Mouse (Mus musculus) hindbrain, embryonic 12.5 days (tissue): ENCODE measurements at regions not wholly inside any gene's neighbourhood (a gene's known extent, or its start where the extent isn't known, plus 50 kb on each side); places are given as distances from the start of the nearest gene placed in this dataset.

Experiments
- ATAC-seq: fragments of 200-750 bp; cut with Nextera tagmentation; 2 replicates; pipeline ENCODE4 v1.8.0; 2017; ENCODE audit warnings: moderate TSS enrichment; ENCODE audit not compliant: low FRiP score
- H3K27ac ChIP-seq: fragments of 300-500 bp; sonication (generic); 2 replicates; pipeline ENCODE4 v1.5.1; 2016; ENCODE audit warnings: mild to moderate bottlenecking
- H3K27me3 ChIP-seq: fragments of 300-500 bp; sonication (generic); 2 replicates; pipeline ENCODE4 v1.6.1; 2016; ENCODE audit warnings: mild to moderate bottlenecking
- H3K36me3 ChIP-seq: fragments of 300-500 bp; sonication (generic); 2 replicates; pipeline ENCODE4 v1.6.1; 2016; ENCODE audit warnings: mild to moderate bottlenecking
- H3K4me1 ChIP-seq: fragments of 300-500 bp; sonication (generic); 2 replicates; pipeline ENCODE4 v1.6.1; 2016
- H3K4me2 ChIP-seq: fragments of 300-500 bp; sonication (generic); replicated peaks from 2 replicates; pipeline ENCODE4 v1.6.1; 2016; ENCODE audit warnings: mild to moderate bottlenecking
- H3K4me3 ChIP-seq: fragments of 300-500 bp; sonication (generic); 2 replicates; pipeline ENCODE4 v1.5.1; 2016; ENCODE audit warnings: mild to moderate bottlenecking
- H3K9ac ChIP-seq: fragments of 300-500 bp; sonication (generic); 2 replicates; pipeline ENCODE4 v1.6.1; 2016; ENCODE audit warnings: mild to moderate bottlenecking, moderate library complexity
- H3K9me3 ChIP-seq: fragments of 300-500 bp; sonication (generic); replicated peaks from 2 replicates; pipeline ENCODE4 v1.6.1; 2016; ENCODE audit warnings: mild to moderate bottlenecking
- WGBS: fragments of 180-500 bp; shearing (Covaris S2); methylation state at CpG from one replicate; pipeline ENCODE4 v1.1.7; 2016; 5-methylcytosine and 5-hydroxymethylcytosine counted together

DNA sequence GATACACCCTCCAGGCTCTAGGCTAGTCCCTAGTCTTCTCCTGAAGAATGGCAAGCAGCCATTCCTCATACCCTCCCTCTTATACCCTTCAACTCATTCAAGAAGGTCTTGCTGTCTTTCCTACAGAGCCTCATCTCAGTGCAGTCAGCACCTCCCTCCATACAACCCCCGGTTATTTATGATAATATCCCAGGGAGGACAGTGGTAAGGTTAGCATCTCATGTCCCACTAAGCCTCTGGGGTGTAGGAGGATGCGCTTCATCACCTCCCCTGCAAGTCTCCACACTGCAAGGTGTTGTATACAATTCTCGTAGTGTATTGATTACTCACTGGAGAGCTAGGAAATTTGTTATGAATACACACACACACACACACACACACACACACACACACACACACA, 80.2 kb upstream of the Shisa6 start:
- Histone ChIP-seq H3K36me3 (no peaks in the 10 kb centered on the region), H3K9me3 (no peaks in the 10 kb centered on the region), H3K4me2 (no peak overlapping the region), H3K4me3 (no peak overlapping the region), H3K4me1 (0 out of 2 replicates have a peak, but pooled peaks cover 4% of the 10 kb centered on the region), H3K27me3 (no peaks in the 10 kb centered on the region), H3K27ac (no peak overlapping the region), H3K9ac (no peak overlapping the region)
- 86% methylated on average over 3 of the region's 3 CpGs for WGBS
- ATAC-seq: no peak

DNA sequence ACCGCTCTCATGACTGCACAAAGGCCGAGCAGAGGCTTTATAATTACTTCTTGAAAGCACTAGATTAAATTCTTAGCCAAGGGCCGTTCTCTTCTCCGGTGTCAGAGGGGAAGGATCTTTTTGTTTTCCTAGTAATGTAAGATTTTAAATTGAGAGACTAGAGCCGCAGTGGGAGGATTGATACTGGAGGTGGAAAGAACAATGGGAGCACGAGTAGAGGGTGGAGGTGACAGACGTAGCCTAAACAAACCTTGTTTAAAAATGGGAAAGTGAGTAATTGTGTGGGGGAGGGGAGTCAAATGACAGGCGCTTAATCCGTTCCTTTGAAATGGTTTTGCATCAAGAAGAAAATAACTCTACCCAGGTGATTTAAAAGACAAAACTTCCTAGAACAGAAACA, 80.9 kb upstream of the Shisa6 start:
- ATAC-seq: no peak
- no peaks in the 10 kb centered on the region for H3K9me3 ChIP-seq
- no peak overlapping the region for H3K4me2 ChIP-seq
- H3K4me3 ChIP-seq: no peak overlapping the region
- H3K36me3 ChIP-seq: no peaks in the 10 kb centered on the region
- 0 out of 2 replicates have a peak, but pooled peaks cover 4% of the 10 kb centered on the region for H3K4me1 ChIP-seq
- 46% methylated on average over 9 of the region's 9 CpGs for WGBS
- no peak overlapping the region for H3K9ac ChIP-seq
- no peak overlapping the region for H3K27ac ChIP-seq
- no peaks in the 10 kb centered on the region for H3K27me3 ChIP-seq

DNA sequence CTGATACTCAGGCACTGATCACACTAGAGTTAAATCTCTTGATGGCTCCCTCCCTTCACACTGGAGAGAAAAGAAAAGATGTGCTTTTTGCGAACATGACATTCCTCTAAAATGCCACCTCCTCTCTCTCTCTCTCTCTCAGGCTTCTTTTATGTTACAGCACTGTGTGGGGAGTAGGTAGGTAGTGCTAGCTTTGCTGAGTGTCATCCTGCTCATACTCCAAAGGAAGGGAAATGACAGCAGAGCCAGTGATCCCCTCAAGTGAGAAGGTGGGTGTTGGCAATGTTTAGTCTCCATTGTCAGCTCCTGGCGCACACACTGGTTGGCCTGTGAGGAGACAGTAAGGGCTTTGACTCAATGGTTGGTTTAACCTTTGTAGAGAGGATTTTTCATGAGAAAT, 84.0 kb upstream of the Shisa6 start:
- 85% methylated on average over 2 of the region's 2 CpGs for WGBS
- Histone ChIP-seq H3K4me1 (no peaks in the 10 kb centered on the region), H3K4me2 (no peak overlapping the region), H3K9ac (no peak overlapping the region), H3K27me3 (no peaks in the 10 kb centered on the region), H3K27ac (no peak overlapping the region), H3K36me3 (no peaks in the 10 kb centered on the region), H3K9me3 (no peaks in the 10 kb centered on the region), H3K4me3 (no peak overlapping the region)
- no peak for ATAC-seq

DNA sequence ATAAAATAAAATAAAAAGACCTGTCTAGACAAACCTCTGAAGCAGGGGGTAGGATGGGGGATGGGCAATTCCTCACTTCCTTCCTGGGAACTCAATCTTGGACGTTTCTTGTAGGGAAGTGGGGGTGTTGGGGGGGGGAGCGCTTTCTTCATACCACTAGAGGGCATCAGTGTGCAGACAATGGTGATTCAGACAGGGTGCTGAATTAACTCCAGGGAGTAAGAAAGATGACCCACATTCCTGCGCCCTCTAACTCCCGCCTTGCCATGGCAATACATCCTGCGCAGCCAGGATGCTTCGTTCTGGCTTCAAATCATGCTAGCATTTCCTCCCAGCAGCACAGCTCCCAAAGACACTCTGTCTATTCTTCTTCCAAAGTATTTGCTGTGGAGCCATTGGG, 87.4 kb upstream of the Shisa6 start:
- ATAC-seq: no peak
- Histone ChIP-seq H3K4me1 (no peaks in the 10 kb centered on the region), H3K4me3 (no peak overlapping the region), H3K9me3 (no peaks in the 10 kb centered on the region), H3K27ac (no peak overlapping the region), H3K9ac (no peak overlapping the region), H3K4me2 (no peak overlapping the region), H3K27me3 (no peaks in the 10 kb centered on the region), H3K36me3 (no peaks in the 10 kb centered on the region)
- WGBS: 20% methylated on average over 6 of the region's 6 CpGs

DNA sequence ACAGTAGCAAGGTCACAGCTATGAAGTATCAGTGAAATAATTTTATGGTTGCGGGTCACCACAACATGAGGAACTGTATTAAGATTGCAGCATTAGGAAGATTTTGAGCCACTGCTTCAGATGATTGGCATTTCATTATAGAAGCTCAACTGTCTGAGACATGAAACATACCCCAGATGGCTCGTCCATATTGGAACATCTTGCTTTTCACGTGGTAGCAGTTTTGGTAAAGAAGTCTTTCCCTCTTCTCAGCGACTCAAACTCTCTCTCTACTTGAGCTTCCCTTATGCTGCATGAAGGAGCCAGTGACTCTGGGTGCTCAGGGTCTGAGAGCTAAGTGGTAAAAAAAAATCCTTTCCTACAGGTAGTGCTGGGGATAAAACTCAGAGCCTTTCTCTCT, 99.7 kb upstream of the Shisa6 start:
- WGBS: 94% methylated on average over 4 of the region's 4 CpGs
- Histone ChIP-seq H3K27ac (no peak overlapping the region), H3K4me3 (no peak overlapping the region), H3K27me3 (no peaks in the 10 kb centered on the region), H3K4me2 (no peak overlapping the region), H3K9me3 (no peaks in the 10 kb centered on the region), H3K9ac (no peak overlapping the region), H3K4me1 (no peaks in the 10 kb centered on the region), H3K36me3 (no peaks in the 10 kb centered on the region)
- no peak for ATAC-seq

DNA sequence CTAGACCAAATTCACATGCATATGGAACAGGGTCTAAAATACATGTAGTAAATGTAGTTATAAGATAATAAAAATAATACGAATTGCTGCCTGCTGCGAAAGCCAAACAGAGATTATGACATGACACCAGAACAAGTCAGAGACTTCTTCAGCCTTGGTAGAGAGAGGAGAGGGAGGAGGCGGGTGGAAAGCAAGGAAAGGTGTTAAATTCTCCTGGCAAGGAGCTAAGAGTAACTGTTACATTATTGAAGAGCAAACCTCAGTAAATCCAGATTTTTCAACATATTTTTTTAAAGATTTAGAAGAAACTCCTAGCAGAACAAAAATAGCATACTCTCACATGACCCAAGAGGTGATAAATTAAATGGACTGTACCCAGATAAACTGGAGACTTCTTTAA, 131.0 kb upstream of the Shisa6 start:
- Histone ChIP-seq H3K4me3 (no peak overlapping the region), H3K9ac (no peak overlapping the region), H3K27me3 (no peaks in the 10 kb centered on the region), H3K9me3 (no peaks in the 10 kb centered on the region), H3K27ac (no peak overlapping the region), H3K4me1 (no peaks in the 10 kb centered on the region), H3K4me2 (no peak overlapping the region), H3K36me3 (no peaks in the 10 kb centered on the region)
- no peak for ATAC-seq
- 92% methylated on average over 3 of the region's 3 CpGs for WGBS

DNA sequence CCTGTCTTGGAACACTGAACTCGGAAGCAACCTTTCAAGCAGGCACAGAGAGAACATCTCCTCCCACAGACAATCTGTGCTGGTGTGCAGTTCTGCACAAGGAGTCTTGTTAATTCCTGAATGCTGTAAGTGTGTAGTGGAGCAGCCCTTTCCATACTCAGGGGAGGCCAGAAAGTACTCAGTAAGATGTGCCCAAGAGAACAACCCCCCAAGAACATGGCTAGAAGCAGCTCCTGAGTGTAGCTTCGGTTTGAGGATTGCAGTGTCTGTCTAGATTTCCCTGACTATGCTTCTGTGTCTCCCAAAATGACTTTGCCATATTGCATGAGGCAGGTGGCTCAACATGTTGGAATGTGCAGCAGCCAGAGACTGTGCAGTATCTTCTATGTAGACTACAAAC, 148.8 kb upstream of the Shisa6 start:
- no peak for ATAC-seq
- Histone ChIP-seq H3K4me1 (no peaks in the 10 kb centered on the region), H3K36me3 (no peaks in the 10 kb centered on the region), H3K4me3 (no peak overlapping the region), H3K27ac (no peak overlapping the region), H3K27me3 (no peaks in the 10 kb centered on the region), H3K9me3 (no peaks in the 10 kb centered on the region), H3K4me2 (no peak overlapping the region), H3K9ac (no peak overlapping the region)
- 61% methylated on average over 2 of the region's 2 CpGs for WGBS

DNA sequence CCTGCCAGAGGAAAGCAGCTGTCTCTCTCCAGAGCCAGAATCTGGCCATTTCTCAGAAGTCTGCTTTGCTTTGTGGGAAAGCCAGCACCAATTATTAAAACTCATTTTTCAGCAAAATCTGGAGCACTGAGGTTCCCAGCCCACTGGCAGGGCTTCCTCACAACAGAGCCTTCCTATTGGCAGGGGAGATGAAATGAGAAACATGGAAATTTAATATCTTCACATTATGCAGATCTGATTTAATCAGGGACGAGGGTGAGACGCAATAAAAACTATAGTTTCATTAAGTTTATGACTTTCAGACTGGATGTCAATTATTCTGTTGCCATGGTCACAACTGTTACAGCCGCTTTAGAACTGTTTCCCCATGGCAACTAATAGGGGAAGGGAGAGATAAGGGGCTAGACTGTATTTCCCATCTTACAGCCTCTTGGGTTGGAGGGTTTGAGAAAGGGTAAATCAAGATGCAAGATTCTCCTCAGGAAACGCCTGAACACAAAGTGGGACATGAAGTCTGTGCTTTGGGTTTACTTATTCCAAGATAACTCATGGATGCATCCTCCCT, 154.4 kb upstream of the Shisa6 start:
- Histone ChIP-seq H3K4me1 (no peaks in the 10 kb centered on the region), H3K36me3 (no peaks in the 10 kb centered on the region), H3K4me2 (no peak overlapping the region), H3K27ac (no peak overlapping the region), H3K4me3 (no peak overlapping the region), H3K9me3 (no peaks in the 10 kb centered on the region), H3K27me3 (no peaks in the 10 kb centered on the region), H3K9ac (no peak overlapping the region)
- WGBS: 80% methylated on average over 4 of the region's 4 CpGs
- ATAC-seq: no peak

DNA sequence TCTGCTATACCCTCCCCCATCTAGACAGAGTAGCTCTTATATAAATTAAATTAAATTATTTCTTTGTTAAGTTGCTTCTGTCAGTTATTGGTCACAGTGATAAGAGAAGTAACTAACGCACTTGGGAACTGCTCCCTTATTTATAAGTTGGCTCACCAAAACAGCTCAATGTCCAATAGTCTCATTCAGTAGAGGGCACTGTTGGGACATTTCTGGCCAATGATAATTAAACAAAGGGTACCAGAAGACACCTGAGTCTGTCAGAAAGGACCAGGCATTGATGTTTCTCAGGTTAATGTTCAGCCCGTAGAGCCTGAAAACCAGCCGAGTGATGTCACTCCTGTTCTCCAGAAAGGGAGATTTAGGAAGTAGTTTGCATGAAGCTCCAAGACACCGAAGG, 156.1 kb upstream of the Shisa6 start:
- H3K27me3 ChIP-seq: no peaks in the 10 kb centered on the region
- H3K4me1 ChIP-seq: no peaks in the 10 kb centered on the region
- H3K4me2 ChIP-seq: no peak overlapping the region
- no peaks in the 10 kb centered on the region for H3K36me3 ChIP-seq
- ATAC-seq: no peak
- whole genome bisulfite sequencing: 97% methylated on average over 4 of the region's 4 CpGs
- H3K9me3 ChIP-seq: no peaks in the 10 kb centered on the region
- H3K27ac ChIP-seq: no peak overlapping the region
- H3K4me3 ChIP-seq: no peak overlapping the region
- no peak overlapping the region for H3K9ac ChIP-seq

DNA sequence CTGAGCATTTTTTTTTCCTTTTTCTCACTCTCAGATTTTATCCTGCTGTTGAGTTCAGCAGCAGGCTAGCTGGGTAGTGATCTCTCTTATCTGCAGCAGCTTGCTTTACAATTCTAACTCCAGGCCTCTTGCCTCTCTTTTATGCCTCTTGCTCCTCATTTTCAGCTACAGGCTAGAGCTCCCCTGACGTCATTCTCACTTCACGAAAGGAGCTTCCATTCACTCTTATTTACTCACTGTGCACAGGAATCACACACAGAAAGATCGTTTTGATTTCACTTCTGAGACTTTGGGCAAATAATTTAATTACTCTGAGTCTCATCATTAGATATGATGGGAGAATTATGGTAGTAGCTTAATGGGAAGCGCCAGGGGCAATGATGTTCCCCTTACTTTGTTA, 158.4 kb upstream of the Shisa6 start:
- H3K36me3 ChIP-seq: no peaks in the 10 kb centered on the region
- no peaks in the 10 kb centered on the region for H3K4me1 ChIP-seq
- no peak overlapping the region for H3K4me3 ChIP-seq
- no peaks in the 10 kb centered on the region for H3K27me3 ChIP-seq
- H3K9me3 ChIP-seq: no peaks in the 10 kb centered on the region
- WGBS: 79% methylated on average over 4 of the region's 4 CpGs
- H3K4me2 ChIP-seq: no peak overlapping the region
- ATAC-seq: no peak
- no peak overlapping the region for H3K27ac ChIP-seq
- no peak overlapping the region for H3K9ac ChIP-seq

DNA sequence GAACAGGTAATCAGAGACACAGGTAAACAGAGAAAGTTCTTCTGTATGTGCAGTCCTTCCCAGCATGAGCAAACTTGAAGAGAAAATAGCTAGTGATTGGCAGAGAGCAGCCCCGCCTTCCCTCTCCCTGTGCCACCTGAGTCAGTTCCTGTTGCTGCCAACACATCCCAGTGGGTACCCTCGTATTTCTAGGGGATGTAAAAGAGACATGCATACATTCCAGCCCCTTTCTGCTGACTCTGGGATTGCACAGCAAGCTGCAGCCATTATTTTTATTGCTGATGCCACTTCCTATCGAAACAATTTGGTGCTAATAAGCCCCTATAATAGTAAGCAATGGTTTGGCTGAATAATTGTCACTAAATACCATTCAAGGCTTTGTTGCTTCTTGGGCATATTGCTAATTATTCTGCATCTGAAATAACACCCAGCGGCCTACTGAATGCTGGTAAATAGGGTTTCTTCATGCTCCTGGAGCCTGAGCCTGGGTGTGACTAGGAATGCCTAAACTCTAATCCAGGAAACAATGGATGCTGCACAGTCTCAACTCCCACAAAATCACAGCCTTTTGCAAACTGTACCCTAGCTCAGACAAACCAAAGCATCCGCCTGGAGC, 169.0 kb upstream of the Shisa6 start:
- Histone ChIP-seq H3K27me3 (no peaks in the 10 kb centered on the region), H3K4me1 (no peaks in the 10 kb centered on the region), H3K36me3 (no peaks in the 10 kb centered on the region), H3K9ac (no peak overlapping the region), H3K4me2 (no peak overlapping the region), H3K27ac (no peak overlapping the region), H3K9me3 (no peaks in the 10 kb centered on the region), H3K4me3 (no peak overlapping the region)
- no peak for ATAC-seq
- 73% methylated on average over 5 of the region's 5 CpGs for WGBS

DNA sequence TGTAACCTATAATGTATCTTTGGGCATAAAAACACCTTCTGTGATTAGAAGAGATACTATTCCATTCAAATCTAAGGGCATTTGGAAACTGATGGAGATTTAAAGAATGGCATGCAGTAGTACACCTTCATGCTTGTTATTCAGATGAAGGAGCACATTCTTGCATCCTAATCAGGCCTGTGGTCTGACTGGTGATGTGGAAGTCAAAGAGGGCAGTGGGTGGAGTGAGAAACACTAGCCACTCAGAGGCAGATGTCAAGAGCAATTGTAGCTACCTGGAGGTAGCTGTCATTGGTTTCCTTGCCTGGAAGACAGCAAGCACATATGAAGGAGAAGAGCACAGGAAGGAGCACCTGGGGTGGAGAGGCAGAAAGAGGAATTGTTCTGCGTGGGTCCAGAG, 171.0 kb upstream of the Shisa6 start:
- Histone ChIP-seq H3K27ac (no peak overlapping the region), H3K36me3 (no peaks in the 10 kb centered on the region), H3K9ac (no peak overlapping the region), H3K4me2 (no peak overlapping the region), H3K27me3 (no peaks in the 10 kb centered on the region), H3K4me3 (no peak overlapping the region), H3K4me1 (no peaks in the 10 kb centered on the region), H3K9me3 (no peaks in the 10 kb centered on the region)
- WGBS: 83% methylated on average over 1 of the region's 1 CpGs
- no peak for ATAC-seq

DNA sequence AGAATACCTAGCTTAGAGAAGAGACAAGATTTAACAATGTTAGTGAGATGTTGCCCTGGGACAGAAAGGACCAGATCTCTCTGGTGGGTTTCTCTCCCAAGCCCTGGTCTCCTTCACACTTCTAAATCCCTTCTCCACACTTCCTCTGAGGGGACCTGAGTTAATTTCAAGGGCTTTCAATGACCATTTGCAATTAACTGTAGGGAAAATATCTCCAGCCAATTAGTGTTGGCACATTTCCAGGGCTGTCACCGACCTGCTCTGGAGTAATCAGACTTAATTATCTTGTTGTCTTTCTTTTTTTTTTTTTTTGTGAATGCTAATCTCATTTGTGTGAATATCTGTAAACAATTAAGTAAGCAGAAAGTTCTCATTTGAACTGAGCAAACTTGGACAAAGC, 166.3 kb upstream of the Pirt start:
- WGBS: 67% methylated on average over 1 of the region's 1 CpGs
- no peaks in the 10 kb centered on the region for H3K9me3 ChIP-seq
- no peak for ATAC-seq
- no peaks in the 10 kb centered on the region for H3K36me3 ChIP-seq
- no peaks in the 10 kb centered on the region for H3K27me3 ChIP-seq
- no peak overlapping the region for H3K4me3 ChIP-seq
- H3K27ac ChIP-seq: no peak overlapping the region
- H3K4me2 ChIP-seq: no peak overlapping the region
- H3K4me1 ChIP-seq: no peaks in the 10 kb centered on the region
- no peak overlapping the region for H3K9ac ChIP-seq
